Mouse (Mus musculus) urinary bladder, postnatal 36 days (tissue): ENCODE measurements around the gene Repin1.
A peak's percentile ranks its signal among the peaks of the same experiment; 100 is the strongest.
"Not testable (repeated sequence)": the region's sequence is repeated elsewhere in the genome, so short reads cannot be mapped to it uniquely, and the experiment has no call there.

ENCODE experiments used
- DNase-seq, 2 experiments: peaks; one replicate each; pipeline ENCODE4 v3.0.0; 2022; ENCODE audit warnings: low spot score in 2 of 2, mixed read lengths in 1 of 2

Repin1 gene

DNA sequence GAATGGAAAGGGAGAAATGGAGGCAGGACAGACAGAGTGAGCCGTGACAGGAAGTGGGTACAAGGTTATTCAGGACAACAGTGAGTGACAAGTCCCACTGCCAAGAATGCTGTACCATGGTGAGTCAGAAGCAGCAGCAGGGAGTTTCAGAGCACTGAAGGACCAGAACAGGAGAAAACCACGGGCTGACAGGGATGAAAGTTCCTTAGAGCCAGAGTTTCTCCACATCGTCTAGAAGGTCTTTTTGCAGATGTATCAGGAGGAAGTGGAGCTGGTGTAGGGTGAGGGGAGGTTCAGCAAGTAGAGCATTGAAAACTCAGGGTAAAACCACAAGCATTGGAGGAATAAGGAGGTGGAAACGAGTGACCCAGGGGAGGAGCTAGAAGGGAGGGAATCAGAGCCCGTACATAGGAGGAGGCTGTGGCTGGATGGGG is 14.5 kb upstream of the Repin1 start:
- DNase-seq: no peak

DNA sequence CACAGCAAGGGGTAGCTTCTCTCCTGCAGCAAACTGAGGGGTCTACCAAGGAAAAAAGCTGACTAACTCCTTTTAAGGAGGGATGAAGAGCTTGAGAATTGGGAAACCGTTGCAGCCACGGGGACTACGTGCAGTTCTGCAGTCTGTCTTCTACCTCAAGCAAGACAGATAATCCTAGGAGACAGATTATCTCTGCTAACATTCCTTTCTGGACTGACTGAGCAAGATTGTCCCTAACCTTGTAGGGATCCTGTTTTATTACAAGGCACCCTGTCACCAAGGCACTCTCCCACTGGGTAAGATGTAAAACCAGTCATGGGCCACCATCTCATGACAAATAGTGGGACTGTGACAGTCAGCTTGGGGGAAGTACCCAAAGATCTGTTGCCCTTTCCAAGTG is 12.4 kb upstream of the Repin1 start:
- DNase-seq: no peak

DNA sequence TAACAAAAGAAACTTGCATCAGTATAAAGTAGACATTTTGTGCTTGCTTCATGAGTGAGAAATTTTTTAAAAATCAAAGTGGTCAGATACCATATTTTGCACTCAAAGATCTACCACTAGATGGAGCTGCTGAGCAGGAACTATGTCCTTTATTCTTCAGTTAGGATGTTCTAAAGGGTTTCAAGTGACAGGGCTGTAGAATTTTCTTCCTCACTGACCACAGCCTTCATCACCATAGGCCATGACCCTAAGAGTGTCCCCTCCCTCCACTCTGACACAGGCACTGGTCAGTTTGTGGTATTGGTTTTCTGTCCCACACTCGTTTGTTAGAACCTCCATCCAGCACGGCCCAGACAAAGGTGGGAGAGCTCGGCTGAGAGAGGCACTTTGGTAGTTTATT is 11.6 kb upstream of the Repin1 start:
- no peak for DNase-seq

DNA sequence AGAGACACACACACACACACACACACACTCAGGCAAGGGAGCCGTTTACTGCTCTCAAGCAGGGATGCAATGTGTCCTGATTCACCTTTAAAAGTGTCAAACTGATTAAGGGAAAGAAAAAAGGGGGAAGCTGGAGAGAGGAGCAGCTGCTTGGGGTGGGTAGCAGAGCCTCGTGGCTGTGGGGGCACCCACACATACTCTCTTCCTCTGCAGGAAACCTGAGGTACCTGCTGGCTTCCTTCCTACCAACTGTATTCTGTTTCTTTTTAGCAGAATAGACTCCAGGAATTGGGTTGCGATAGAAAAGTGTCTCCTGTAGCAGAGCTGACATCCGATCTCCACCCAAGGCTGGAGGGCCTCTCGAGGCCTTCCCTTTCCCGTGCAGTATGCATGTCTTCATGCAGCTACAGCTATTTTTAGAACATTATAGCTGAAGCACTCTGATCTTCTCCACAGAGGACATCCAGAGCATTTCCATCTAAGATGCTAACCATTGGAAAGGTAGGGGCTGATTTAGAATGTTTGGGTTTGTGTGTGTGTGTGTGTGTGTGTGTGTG is 4.4 kb upstream of the Repin1 start, which contains the start of gene Gm45021:
TSS of gene Gm45021 (plus strand) at position 417 of the 557 bp plus-strand sequence.
- DNase-seq: no peak

DNA sequence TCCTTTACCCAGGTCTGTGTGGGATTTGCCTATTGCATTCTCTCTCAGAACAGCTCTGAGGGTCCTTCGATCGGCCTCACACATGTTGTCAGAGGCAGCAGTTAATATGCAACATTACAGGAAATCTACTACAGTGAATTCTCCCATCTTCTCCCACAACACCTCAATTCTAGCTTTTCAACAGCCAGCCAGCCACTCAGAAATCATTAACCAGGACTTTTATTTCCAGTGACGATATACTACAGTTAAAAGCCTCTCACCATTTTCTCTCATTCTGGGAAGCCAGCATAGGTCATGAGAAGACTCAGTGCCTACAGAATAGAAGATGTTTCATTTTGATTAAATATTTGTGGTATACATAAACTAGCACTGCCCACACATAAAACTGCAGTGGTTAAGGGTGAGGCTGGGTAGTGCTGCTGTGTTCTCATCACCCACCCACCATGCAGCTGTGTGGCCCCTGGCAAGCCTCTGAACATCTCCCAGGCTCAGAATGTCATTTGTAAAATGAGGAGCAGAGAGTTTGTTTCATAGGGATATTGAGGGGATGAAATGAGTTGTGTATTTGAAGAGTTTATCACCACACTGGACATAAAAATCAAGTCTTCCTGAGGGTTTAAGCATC is 2.4 kb upstream of the Repin1 start:
- no peak for DNase-seq

DNA sequence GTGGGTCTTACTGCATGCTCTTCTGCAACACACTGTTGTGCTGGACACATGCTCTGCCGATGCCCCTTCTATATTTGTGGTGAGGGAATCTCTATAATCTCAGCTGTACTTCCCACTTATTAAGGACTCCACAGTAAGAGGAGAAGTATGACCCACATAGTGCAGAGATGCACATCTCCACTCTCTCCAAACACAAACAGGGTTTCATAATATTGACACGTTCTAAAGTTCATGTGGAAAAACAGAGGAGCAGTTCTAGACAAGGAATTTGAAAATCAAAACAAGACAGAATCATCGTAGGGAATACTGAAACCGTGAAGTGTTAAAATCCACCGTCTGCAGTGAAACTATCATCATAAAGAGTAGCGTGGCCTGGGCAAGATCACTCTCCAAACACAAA is 1.8 kb upstream of the Repin1 start:
- no peak for DNase-seq

DNA sequence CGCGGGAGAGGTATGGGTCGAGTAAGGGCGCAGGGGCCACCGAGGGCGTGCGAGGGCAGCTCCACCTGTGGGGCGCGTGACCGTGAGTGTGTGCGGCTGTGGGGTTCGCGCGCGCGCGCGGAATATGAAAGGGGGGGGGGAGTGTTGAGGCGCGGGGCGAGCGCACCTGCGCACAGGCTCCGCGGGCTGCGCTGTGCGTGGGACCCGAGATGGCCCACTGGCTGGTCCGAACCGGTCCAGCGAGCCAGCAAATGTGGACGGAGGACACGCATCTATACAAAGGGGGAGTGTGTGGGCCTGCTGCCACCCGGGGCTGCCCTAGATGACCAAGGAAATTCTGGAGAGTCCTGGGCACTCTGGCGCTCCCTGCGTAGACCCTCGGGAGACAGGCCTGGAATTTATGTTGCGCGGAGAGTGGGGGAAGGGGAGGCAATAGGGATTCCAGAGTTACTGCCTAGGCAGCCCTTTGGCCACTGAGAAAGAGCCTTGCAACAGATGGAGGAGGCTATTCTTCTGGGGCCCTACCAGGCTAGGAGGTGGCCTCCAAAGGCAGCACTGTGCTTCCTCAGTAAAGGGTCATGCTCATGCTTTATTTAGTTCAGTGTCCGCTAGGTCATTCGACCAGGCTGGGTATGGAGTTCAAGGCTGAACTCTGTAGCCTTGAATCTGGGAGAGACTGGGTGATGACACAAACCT is 508 bp downstream of the Repin1 start:
- DNase-seq: peak in 1 of 2 experiments; percentile 33

DNA sequence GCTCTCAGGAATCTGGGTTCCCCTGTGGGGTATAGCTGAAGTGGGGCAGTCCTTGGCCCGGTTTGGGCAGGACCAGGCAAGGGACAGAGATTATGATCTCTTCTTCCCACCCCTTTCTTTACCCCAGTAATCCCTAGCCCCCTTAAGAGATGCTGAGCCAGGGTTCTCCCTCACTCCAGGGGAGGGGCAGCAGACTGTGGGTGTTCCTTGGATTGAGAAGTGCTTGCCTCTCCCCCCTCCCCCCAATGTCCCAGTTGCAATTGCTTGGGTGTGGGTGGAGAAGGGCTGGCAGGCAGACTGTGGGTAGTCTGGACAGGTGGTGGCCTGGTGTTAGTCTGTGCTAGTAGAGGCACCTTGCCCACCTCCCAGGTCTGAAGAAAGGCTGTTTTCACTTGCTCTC is 1.6 kb downstream of the Repin1 start:
- DNase-seq: no peak

DNA sequence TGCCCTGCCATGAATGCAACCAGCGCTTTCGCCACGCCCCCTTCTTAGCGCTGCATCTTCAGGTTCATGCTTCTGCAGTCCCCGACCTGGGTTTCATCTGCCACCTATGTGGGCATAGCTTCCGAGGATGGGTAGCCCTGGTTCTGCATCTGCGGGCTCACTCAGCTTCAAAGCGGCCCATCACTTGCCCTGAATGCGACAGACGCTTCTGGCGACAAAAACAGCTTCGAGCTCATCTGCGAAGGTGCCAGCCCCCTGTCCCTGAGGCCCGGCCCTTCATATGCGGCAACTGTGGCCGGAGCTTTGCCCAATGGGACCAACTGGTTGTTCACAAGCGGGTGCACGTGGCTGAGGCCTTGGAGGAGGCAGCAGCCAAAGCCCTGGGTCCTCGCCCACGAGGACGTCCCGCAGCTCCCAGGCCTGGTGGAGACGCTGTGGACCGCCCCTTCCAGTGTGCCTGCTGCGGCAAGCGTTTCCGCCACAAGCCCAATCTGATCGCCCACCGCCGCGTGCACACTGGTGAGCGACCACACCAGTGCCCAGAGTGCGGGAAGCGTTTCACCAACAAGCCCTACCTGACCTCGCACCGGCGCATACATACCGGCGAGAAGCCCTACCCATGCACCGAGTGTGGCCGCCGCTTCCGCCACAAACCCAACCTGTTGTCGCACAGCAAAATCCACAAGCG is 3.0 kb downstream of the Repin1 start:
- DNase-seq: no peak

DNA sequence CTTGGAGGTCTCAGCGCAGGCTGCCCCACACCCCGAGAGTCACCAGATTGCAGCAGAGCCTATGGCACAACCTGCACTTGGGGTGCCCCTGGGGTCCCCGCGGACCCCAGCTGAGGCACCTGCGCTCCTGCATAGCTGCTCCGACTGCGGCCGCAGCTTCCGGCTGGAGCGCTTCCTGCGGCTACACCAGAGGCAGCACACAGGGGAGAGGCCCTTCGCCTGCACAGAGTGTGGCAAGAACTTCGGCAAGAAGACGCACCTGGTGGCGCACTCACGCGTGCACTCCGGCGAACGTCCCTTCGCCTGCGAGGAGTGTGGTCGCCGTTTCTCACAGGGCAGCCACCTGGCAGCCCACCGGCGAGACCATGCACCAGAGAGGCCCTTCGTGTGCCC is 3.5 kb downstream of the Repin1 start:
- DNase-seq: no peak

DNA sequence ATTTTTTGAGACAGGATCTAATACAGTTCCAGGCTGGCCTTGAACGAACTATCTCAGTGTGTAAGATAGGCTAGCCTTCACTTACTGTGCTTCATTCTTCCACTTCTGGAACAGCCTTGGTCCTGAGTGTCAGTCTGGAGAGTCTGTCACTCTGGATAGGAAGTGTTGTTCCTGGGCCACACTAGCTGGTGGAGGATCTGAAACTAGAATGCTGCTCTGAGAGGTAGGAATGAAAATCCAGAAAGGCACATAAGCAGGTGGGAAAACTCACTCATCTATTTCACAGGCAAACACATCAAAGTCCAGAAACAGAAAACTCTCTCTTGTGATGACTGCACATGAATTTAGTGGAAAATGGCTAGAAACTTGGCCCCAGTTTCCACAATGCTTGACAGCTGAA is 6.9 kb downstream of the Repin1 start:
- no peak for DNase-seq

DNA sequence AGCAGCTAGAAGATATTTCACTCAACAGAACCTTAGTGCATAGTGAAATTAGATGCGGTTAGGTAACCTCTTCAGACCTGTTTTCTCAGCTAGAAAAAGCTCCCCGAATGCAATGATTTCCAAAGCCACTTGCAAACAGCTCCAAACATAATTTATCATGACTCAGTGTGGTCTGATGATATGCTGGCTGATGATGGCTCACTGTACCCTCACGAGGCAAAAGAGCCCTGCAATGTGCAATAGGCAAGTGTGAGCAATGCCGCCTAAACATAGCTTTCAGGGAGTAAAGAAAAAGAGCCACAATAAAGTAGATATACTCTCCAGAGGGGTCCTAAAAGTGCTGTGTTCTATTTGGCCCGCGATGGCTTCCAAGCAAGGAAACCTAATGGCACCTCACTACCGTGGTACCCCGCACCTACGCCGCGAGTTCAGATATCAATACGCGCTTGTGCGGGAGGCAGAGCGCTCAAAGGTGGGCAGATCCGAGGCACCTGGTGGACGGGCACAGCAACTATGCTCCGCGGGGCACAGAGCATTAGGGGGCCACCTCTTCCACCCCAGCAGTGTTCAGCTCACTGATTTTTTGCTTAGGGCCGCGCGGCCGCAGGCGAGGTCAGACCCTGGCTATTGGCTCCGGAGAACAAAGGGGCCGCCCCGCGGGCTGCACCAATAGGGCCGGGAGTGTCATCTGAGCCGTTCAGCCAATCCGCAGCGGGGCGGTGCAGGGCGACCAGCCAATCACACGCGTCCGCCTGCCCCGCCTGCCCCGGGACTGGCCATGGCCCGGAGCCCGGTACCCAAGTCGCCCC is 7.8 kb downstream of the Repin1 start, which contains the start of gene Zfp775:
TSS of gene Zfp775 (plus strand) at position 793 of the 809 bp plus-strand sequence.
- DNase-seq: peak; percentile 94 to 96

DNA sequence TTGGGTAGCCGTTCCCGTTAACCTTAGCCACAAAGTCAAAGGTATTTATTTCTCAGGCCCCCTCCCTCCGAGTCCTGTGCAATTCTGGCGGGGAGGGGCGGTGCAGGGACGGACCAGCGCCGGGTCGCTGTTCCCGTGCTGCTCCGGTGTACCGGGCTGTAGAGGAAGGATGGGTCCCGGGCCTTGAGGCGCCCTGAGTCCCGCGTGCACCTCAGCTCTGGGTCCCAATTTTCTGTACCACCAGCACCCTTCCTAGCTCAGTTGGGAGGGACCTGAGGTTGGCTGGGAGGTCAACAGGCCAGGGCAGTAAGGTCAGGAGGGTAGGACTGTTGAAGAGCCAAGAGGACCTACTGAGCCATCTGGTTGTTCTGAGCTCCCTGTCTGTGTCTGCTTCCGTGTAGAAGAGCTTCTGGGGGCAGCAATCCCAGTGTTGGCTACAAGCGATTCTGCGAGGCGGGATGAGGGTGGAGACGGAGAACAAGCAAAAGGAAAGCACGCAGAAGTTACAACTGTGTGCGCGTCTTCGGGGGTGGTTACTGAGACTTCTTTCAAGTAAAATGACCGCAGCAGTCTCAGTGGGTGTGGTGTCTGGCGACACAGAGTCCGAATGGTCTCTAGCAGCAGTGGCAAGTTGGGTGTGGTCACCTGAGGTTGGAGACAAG is 8.5 kb downstream of the Repin1 start:
- no peak for DNase-seq

DNA sequence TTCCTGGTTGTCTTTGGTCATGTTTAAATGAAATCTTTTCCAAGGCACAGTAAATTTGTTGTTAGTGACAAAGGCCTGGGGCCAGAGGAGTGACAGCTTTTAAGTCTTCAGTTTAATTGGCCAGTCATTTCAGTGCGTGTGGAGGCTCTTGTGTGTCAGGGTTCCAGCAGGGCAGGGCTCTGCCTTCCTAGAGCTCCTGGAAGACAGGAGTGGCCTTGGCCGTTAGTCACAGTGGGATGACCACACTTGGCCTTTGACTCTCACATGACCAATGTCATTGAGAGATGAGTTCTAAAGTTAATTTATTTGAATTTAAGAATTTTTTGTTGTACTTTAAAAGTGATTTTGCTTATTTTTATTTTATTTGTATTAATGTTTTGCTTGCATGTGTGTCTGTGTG is 14.4 kb downstream of the Repin1 start:
- DNase-seq: no peak

DNA sequence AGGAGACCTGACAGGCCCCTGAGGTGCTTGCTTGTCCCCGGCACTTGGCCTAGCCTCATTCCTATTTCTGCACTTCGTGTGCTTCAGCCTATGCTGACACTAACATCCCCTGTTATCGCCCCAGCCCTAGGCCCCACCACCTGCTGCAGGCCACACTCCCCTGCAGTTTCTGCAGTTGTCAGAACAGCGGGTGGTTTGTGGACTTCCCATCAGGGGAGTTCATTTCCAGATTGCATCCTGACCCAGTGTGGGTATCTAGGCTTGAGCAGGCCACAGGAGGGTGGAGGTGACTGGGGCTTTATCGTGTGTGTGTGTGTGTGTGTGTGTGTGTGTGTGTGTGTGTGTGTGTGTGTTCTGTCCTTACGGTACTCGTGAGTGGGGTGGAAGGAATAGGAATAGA is 15.8 kb downstream of the Repin1 start:
- no peak for DNase-seq

DNA sequence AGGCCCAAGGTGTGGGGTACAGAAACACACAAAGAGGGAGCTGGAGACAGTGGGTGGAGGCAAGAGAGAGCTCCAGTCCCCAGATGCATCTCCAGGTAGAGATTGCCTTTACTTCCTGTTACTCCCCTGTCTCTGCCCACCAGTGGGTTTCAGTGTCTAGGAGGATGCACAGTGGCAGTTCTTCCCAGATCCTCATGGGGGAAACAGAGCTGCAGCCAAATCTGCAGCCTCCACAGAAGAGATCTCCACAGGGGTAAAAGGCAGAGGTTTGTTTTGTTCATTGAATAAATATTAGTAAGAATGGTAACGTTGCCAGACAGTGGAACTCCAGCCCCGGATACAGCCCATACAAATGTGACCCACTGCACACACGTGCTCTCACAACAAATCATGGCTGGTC is 17.0 kb downstream of the Repin1 start:
- no peak for DNase-seq

DNA sequence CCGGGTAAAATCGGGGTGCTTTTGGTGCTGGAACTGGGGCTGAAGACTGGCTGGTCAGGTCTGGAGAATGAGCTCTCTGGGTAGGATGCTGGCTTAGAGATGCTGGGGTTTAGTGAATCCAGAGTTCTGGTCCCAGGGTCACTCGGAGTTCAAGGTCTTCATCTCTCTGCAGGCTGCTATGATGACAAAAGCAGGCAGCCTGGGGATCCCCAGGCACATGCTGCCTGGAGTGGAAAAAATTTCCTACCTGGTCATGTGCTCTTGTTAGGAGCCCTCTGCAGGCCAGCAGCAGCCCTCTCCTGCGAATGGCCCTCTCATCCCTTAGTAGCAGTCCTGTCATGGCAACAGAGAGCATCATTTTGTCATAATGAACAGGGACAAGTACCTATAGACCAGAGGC is 19.8 kb downstream of the Repin1 start:
- no peak for DNase-seq

DNA sequence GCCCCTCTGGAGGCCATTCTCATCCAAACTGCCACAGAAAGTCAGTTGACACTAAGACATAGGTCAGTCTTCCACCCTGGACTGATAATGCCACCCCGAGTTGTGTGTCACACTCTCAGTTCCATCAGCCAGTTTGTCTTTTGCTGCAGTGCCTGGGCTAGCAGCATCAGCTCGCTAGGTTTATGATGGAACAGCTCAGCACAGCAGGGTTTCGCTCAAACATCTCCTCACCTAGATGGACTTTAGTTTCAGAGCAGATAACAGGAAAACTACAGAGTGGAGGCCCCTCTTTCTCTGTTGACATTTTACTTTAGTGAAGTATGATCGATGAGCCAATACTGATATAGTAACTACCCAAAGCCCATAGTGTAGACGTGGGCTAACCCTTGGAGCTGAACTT is 21.1 kb downstream of the Repin1 start:
- DNase-seq: no peak

DNA sequence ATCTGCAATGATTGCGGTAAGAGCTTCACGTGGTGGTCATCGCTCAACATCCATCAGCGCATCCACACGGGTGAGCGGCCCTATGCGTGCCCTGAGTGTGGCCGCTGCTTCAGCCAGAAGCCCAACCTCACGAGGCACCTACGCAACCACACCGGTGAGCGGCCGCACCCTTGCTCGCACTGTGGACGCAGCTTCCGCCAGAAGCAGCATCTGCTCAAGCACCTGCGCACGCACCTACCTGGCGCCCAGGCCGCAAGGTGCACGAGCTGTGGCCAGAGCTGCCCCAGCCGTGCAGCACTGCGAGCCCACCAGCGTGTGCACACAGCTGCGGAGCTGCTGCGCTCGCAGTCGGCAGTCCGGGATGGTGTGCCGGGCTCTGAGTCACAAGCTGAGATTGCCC is 26.3 kb downstream of the Repin1 start:
- no peak for DNase-seq

DNA sequence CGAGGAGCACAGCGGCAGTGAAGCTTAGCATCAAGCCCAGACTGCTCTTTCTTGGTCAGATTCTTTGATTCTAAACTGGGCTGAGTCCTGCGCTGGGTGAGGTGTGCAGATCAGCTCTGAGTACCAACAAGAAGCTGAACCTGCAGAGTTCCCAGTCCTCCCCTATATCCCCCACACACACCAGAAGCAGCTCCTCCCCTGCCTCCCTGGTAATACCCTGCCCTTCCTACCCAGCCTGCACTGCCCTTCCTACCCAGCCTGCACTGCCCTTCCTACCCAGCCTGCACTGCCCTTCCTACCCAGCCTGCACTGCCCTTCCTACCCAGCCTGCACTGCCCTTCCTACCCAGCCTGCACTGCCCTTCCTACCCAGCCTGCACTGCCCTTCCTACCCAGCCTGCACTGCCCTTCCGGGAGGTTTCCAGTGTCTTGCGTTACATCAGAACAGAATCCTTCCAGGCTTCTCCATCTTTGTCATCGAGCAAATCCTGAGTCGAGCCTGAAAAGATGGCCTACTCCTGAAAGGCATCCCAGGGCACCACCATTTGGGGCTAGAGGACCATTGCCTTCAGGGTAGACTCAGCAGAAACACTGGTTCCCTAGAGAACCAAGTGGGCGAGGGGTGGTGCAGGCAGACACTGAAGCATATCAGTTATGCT is 28.6 kb downstream of the Repin1 start:
- DNase-seq: not testable (repeated sequence)

DNA sequence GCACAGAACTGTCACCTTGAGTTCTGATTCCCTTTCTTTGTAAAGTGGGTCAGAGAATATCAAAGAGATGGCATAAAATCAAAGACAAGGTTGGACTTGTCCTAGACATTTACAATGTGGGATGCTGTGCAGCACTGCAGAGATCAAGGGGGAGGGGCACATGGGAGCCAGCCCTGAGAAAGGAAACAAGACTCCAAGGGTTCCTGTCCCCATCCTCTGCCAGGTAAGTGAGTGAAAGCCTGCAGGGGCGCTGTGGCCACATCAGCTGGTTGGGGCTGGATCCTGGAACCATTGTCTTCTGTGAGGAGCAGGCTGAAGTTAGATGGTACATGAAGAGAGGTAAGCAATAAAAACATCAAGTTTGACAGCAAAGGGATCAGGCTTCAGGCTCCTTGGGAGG is 29.8 kb downstream of the Repin1 start:
- no peak for DNase-seq
